Mouse (Mus musculus) gonadal fat pad, adult 2 months (tissue): ENCODE data around the gene Pacrg. TPM values are rescaled to one million over a fixed set of nuclear protein-coding genes. Genes with fewer than 3 reads are reported as not detected.

Source experiments
- DNase-seq: peaks from one replicate; pipeline ENCODE4 v3.0.0-alpha.2; 2012; ENCODE audit warnings: low read depth
- polyA plus RNA-seq: library from polyadenylated mRNA; depleted of rRNA; stranded (reverse); fragments of >200 nt; gene quantifications from 2 replicates; pipeline ENCODE4 v1.2.3, GENCODE M21; 2012

Gene Pacrg
- polyA plus RNA-seq, 1 experiment = 1.6 TPM

DNA sequence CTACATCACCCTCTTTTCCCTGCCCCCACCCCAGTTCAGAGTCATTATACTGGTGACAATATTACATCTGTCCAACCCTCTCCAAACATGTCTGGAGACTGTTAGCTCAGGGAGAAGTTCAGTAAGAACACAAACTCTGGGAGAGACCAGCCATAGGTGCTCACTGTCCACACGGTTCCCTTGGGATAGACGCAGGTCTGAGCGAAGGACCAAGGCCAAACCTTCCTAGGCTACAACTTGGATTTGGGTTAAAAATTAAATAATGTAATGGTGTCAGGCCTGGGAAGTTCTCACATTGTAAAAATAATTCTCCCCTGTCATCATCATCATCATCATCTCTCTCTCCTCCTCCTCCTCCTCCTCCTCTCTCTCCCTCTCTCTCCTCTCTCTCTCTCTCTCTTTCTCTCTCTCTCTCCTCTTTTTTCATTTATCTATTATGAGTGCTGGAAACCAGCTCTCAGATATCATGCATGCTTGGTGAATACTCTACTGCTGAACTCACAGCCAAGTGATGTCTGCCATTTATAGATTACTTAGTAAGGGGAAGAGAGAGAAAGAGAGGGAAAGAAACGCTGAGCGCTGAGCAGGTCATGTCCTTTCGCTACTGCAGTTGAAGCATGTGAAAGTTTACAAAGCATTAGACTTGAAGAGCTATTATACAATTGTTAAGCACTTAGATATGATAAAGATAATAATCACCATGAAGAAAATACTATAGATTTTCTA lies 215.2 kb downstream of the Pacrg start:
- DNase-seq = no peak

DNA sequence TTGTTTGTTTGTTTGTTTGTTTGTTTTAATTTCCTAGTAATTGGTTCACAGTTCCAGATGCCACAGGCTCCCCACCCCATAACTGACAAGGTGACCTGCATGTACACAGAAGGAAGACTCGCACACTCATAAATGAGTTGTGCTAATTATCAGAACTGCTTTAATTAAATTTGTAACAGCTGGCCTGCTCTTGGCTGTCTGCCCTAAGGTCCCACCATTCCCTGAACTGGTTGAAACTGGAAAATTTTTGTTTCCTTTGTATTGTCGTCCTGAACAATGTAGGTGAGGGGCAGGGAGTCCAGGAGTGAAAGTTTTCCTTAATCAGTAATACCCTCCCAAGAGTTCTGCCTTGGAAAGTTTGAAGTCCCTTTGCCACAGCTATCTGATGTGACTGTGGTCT lies 219.5 kb downstream of the Pacrg start:
- no peak for DNase-seq

DNA sequence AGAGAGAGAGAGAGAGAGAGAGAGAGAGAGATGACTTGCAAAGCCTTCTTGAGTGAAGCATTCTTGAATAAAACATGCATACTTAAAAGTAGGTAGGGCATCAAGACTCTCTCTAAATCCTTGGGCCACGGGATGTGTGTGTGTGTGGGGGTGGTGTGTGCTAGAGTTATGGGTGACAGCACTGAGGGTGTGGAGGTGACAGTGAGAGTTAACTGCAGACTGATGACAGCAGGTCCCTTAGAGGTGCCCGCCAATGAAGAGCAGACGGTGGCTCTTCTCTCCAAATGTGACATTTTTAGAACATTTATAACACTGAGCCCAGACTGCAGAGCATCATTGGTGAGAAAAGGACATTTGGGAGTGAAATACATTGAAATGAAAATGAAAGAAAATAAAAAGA lies 220.2 kb downstream of the Pacrg start:
- no peak for DNase-seq

DNA sequence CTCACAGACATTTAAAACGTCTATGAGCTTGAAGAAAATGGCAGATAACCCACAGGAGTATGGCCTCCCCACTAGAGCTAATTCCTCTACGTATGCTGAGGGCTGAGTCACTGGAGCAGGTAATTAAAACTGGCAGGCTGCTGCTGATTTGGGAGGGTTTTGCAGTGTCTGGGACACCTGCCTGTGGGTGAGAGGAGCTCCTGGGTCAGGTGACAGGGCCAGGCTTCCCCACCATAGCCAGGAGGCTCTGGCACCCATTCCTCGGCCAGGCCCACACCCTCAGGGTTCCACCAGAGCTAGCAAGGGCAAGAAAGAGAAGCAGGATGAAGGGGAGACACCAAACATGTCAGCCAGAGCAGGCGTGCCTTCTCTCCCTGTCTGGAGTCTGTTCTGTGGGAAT lies 222.5 kb downstream of the Pacrg start:
- no peak for DNase-seq

DNA sequence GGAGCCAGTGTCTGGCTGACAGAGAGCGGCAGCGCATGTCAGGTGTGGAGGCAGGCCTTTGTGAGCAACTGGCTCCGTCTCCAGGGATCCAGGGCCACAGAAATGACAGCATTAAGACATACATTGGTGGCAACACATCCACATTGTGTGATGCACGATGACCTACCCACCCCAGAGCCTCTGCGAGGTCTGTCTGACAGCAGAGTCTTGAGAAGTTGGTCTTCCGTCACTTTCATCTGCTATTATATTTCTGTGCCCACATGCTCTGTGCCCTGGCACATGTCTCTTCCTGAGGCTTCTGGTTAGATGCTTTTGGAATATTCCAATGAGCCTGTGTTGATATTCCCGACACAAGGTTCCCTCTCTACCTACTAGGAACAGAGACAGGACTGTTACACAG lies 224.5 kb downstream of the Pacrg start:
- DNase-seq = no peak

DNA sequence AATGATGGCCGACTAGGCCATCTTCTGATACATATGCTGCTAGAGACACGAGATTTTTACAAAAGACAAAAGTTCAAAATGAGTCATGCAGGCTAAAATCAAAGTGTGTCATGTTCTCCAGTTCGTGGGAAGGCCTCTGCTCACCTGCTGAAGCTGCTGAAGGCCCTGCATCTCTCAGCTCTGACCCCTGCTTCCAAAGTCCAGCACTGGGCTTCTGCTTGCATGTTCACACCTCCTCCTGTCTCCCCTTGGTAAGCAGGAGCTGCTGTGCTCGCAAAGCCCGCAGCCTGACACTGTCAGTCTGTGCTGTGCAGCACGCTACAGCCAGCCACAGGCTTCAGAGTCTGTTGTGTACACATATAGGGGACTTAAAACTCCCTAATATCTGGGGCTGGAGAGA lies 225.4 kb downstream of the Pacrg start:
- DNase-seq = no peak

DNA sequence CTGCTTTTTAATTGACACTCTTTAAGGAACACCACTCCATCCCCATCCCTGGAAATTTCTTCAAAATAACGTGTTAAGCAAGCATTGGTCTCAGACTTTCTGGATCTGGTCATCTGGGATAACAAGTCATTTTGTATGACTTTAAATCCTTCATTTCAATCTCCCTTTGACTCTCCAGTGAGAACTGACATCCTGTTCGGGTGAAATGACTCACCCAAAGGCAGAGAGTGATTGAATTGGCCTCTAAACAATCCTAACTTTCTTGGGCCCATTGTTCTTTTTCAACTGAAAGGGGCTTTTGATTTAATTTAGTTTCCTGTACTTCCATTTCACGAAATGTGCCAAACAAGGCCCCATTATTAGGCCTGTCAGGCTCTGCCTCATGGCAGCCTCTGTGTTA lies 228.5 kb downstream of the Pacrg start:
- DNase-seq = no peak

DNA sequence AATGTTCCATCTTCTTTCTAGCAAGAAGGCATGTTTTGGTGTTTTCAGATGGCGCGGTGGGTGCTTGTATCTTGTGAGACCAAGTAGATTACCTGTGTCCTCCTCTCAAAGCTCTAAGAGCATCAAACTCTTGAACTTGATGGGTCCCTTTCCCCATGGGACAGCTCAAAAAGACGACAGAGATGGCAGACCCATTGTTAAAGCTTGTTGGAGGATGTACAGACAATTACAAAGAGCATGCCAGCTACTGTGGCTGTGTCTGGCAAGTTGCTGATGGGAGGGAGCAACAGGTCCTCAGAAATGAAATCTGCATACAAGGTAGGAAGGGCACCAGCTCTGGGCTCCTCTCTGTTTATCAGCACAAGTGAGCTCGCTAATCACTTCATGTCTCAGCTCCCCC lies 232.0 kb downstream of the Pacrg start:
- no peak for DNase-seq

DNA sequence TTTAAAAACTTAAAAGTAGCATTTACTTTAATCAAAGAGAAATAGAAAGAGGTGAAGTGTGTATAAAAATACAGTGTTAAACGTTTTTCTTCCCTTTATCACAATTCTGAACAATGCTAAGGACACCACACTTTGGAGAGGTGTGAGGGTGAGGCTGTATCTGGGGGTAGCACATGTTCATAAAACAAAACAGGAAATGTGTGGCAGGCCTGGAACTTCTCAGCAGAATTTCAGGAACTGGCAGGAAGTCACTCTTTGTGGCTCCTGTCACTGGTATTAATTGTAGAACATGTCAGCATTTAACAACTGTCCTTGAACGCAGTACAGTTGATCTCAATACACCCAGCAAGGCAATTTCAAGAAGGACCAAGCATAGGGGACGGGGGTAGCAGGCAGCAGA lies 234.0 kb downstream of the Pacrg start:
- DNase-seq = no peak

DNA sequence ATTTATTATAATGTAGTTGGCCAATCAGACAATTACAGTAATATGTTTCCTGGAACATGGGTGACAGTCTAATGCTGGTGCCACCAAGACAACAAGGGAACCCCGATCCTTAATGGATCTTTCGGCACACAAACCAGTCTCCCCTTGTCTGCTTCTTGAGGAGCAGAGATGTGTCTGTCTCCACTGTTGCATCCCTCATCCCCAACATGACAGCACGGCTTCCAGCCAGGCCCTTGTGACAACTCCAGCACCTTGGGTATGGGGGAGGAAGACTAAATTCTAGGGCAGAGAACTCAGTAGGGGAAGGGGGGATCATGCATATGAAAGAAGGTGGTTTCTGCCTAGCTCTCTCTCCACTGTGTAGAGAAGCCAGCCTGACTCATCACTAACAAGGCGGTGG lies 242.4 kb downstream of the Pacrg start:
- DNase-seq = no peak

DNA sequence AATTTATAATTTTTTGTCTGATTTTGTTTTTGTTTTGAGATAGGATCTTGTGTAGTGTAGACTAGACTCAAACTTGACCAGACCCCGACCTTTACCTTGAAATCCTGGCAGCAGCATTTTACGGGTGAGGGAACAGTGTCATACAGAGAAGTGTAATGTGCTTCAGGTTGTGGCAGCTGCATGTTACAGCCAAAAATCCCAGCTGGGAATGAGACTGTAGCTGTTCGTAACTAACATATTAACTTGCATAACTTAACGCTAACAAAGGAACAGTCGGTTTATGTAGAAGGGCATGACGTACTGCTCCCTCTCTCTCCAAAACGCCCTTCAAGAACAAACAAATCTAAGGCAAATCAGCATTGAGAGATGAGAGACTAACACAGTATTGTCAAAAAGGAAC lies 250.5 kb downstream of the Pacrg start:
- no peak for DNase-seq

DNA sequence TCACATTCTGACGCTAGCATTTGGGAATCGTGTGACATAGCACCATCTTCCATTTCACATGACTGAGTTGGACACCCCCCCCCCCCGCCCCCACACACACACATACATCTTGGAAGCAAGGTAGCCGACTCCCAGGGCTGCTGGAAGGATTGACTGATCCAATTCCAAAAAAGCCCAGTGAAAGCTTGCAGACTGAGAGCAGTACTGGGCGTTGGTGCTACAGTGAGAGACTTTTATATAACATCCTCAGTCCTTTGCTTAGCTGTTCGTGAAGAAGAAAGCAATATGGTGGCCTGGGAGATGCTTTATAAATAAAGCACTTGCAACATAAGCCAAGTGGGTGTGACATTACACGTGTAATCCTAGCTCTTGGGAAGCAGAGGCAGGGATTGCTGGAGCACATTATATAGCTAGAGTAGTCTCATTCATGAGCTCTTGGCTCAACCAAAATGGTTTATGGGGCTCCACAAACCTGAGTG lies 251.2 kb downstream of the Pacrg start:
- no peak for DNase-seq

DNA sequence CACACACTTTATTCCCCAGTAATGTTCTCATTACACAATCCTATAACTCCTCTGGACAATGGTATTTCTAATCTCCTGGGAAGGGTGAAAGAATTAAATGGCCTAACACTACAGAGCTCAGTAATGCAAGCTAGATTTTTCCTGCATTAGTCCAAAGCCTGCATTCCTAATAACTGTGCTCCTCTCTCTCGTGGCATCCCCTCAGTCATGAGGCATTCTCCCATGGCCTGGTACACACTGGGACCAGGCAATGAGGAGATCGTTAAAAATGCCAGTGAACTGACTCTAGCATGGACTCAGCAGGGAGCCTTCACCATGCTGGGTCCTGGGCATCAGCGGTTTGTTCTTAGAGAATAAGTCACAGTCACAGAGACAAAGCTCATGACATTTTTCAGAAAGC lies 256.8 kb downstream of the Pacrg start:
- DNase-seq = no peak

DNA sequence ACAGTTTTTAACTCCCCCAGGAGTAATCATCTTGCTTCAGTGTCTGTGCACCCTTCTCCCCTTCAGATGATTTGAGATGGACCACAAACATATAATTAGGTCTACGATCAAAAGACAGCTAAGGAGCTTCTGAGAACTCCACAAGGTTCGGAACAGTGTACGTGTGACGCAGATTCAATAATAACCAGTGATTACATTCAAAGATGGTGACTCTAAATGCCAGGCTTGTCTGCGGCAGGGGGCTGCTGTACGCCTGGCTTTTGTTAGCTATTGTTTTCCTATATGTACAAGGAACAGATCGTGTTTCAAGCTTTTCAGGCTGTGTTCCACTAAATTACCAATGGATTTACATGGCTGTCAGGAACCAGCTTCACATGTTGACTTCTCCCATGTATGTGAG lies 264.8 kb downstream of the Pacrg start:
- DNase-seq = no peak

DNA sequence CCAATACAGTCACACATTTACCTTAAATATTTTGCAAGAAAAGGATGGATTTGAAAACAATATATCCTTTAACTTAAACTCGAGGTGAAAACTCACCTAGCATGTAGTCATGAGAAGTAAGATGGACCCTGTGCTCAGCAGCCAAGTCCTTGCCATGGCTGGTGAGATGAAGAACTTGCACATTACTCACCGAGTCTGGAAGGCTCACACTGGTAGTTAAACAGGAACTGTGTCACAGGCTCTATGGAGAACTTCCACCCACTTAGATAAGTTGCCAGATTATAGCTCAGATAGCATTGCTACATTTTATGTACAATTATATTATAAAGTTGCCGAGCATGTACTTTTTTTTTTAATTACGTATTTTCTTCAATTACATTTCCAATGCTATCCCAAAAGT lies 267.7 kb downstream of the Pacrg start:
- DNase-seq = no peak

DNA sequence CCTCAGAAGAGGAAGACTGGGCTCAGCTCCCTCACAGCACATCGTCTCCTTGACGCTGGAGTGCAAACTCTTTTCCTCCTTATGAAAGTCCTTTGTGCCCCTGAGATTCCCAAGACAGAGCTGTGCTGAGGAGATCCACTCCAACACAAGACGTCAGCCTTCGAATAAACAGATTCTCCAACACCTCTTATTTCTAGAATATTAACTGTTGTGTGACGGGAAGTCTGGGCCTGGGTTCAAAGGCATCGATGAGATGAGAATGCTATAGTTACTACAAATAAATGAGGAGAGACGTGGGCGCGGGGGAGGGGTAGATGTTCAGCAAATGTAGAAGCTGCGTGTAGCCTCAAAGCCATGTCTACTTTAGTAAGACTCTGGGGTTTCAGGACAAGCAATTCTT lies 270.8 kb downstream of the Pacrg start:
- DNase-seq = no peak

DNA sequence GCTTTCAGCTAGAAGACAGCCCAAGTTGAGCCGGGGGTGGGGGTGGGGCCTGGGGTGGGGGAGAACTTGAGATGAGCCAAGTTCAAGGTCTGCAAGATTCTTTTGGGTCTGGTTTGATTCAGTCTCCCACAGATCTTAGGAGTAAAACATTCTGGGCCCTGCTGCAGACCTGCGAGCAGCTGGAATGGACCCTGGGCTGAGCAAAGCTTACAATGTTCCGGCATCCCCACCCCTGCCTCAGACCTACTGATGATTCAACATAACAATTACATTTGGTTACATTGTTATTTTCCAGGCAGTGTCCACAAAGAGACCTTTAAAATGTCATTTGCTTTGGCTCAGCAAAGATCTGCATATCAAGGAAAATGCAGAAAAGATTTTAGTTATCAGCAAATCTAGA lies 272.7 kb downstream of the Pacrg start:
- no peak for DNase-seq

DNA sequence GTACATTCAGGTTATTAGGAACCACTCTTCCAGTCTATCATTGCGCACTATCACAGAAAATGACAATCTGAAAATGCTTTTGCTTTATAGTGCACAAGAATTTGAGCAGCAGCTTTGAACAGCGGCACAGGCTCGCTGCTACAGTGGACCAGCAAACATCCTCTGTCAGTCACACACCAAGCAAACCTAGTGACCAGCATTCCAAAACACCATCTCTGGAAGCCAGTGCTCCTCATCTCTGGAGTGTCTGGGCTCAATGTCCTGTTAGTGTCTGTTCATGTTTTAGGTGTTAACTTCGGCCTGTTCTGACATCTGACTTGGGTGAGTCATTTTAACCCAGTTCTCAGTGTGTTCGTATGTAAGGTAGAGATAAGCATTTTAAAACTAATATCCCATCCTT lies 275.9 kb downstream of the Pacrg start:
- no peak for DNase-seq

DNA sequence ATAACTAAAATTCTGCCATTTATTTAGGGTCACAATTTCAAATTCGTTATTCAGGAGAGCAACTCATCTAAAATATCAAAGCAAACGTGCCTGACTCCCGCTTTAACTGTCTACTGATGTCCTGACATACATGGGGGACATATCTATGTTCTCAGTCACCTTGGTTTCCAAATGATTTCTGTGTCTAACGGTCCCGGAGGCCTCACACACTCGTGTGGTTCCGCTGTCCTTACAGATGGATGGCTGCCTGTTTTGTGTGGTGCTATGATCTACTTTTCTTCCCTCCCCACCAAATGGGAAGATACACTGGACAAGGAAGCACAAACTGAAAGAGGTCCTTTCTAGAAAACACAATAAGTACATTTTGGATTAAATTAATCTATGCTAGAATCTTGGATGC lies 277.2 kb downstream of the Pacrg start:
- no peak for DNase-seq

DNA sequence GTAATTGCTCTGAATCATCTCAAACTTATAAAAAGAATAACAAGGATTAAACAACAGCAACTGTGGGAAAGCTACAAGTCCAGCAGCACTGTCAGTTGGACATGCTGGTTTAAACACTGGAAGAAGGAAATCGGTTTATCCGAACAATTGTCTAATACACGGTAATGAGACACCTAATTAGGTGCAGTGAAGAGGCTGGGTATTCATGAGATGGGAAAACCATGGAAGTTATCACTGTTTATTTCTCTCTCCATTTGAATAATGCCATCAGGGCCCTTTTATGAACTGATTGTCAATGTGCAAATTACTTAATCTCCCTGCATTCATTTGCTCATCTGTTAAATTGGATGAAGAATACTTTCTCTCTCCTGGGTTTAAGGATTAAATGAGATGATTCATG lies 280.1 kb downstream of the Pacrg start:
- no peak for DNase-seq

DNA sequence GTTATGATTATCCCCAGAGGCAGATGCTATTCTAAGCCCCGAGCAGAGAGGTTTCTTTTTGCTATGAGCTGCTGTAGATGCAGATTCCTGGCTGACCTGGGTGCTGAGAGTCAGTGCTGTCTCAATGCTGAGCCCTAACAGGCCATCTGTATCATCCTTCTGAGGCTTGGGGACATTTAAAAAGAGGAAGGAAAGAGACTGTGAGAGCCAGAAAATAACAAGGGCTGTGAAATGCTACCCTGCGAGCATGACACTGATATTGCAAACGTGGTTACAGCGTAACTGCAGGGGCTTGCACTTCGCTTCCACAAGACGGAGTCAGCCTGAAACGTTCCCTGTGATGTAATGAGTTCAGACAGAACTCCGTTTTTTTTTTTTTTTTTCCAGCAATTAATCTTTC lies 281.4 kb downstream of the Pacrg start:
- DNase-seq = no peak

DNA sequence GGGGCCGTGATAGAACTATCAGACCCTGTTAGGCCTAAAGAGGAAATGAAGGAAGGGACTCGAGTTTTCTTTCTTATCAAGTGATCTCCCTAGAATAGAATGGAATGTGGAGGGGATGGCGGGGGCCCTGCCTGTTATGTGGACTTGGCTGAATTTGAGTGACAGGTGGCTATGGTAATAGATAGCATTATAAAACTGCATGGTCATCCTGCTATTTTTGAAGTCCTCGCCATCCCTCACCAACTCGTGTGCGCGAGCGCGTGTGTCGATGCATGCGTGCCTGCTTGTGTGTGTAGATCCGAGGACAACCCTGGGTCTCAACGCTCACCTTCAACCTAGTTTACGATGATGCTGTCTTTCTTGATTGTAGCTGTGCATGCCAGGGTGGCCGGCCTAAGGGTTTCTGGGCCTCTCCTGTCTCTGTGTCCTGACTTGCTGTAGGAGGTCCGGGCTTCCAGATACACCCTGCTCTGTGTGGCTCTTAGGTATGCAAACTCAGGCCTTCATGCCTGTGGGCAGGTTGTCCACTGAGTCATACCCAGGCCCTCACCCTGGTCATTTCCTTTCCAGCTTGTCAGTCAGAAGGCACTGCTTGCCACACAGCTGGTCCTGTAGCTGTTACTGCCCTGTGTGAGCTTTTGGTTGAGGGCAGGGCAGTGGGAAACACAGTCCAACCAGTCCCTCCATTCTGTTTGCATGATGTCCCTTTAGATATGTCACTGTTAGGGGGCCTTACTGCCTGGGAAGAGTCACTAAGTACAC lies 287.6 kb downstream of the Pacrg start:
- DNase-seq = no peak

DNA sequence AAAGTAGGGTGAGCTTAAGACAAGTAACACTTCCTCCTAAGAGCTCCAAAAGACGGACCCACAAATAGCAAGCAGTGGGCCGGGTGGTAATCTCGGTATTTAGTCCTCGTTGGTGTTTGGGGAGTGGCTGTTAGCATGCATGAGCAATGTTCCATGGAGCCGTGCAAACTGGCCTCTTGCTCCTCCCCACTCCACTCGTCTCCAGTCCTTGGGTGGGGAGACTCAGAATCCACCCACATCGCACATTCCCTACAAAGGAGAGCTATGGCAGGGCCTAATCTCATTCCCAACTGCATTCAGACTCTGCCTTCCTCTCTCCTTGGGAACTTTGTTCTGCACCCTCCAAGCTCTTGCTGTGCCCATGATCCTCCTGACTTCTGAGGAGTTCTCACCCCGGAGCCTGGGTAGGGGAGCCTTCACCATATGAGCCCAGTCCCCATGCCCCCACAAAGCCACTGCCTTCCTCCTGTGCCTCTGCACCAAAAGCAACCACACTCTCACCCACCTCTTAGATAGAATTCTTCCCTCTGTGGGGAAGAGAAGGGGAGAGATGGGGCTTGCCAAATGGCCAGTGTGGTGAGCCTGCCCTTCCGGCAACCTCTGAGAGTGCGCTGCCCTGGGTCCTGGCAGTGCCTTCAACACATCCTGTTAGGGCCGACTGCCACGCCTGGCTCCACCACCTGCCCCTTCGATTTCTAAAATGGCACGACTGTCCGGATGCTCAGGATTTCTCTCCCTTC lies 289.2 kb downstream of the Pacrg start:
- DNase-seq = no peak
